Mouse (Mus musculus): Measurements from ENCODE around the gene Cst7.

GRCm38 (mm10) chr2:150579628-150580027, 9.4 kb downstream of the Cst7 start:
- TF ChIP-seq CTCF (IDR thresholded peaks at IDR 0.05; ENCODE audit: extremely low read depth, insufficient read depth, insufficient read length, insufficient replicate concordance) (no peak), POLR2A (IDR thresholded peaks at IDR 0.05; ENCODE audit: low read depth, low read length) (no peak)

Measured in spleen, adult 2 months (tissue).